Mouse (Mus musculus) CD4-positive, CD25-positive, alpha-beta regulatory T cell, adult 2 months (primary cell): ENCODE results near the gene Top1.
"Not testable (repeated sequence)": the region's sequence is repeated elsewhere in the genome, so short reads cannot be mapped to it uniquely, and the experiment has no call there.

ENCODE experiments used
- DNase-seq: peaks from one replicate; pipeline ENCODE4 v3.0.0-alpha.2; 2012; ENCODE audit warnings: low read depth, low spot score

Top1 gene

DNA sequence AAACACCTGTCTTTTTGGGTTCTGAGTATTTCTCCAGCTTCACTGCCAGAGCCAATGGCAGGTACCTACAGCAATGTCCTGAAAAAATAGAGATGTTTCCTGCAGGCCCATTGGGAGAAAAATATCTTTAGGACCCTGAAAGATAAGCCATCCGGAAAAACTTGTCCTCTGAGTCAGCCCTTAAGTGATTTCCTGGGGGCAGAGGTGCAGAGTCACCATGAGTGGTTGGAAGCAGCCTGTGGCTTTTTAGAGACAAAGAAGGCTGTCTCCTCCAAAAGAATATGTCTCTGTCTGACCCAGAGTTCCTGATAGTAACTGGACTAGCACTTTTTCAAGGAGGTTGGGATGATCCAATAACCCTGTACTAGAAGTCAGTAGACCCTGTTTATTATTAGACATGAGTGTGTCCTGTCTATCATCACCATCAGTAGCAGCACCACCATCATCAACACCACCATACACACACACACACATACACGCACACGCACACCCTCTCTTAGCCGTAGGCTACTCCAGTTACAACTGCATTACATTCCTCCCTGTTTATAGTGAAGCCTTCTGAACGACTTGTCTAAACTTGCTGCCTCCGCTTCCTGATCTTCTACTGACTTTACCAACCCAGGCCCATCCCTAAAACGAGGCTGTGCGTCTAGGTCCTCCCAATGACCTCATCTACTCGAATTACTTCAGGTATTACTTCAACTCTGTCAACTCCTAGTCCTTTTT is 14.7 kb upstream of the Top1 start:
- DNase-seq, result no peak

DNA sequence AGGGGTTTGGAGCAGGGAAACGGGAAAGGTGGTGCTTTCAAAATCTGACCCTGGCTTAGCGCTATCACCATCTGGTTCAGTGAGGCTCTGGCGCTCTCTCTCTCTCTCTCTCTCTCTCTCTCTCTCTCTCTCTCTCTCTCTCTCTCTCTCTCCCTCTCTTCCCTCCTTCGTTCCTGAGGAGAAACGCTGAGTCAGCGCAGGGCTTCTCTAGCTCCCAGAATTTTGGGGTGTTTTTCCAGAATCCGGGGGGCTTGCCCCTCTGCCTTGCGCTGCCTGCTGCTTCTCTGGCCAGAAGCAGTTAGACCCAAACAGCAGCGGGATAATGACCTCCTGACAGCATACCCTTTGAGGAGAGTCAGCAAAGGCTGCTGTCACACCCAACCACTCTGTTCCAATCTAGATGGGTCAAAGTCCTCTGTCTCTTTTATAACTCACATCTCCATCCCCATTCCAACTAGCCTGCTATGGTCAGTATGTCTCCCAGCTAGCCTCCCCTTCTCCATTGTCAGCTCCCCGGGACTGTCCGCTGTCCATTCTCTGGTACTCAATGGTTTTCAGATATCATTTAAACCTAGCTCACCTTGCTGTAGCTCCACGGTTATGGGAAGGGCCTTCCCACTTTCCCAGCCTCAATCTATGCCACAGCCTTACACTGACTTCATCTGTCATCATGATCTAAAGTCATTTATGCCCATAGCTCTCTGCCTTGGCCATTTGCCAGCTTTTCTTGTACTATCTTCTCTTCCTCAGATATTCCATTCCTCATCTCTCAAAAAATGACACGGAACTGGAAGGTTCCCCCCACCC is 5.6 kb upstream of the Top1 start:
- DNase-seq, result no peak

DNA sequence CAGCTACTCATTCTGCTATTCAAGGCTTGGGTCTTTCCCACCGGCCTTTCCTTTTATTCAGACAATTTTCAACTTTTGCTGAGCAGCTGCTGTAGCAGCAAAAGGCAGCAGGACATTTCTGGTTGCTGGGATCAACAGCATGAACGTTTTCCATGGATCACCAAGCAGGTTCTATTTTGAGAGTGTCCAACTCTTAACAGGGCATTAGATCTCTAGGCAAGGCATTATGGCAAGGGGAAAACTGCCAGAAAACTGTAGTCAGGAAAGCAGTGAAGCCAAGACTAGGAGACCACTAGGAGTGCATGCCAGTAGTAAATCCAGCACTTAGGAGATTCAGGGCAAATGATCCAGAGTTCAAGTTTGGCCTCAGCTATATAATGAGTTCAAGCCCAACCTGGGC is 4.5 kb upstream of the Top1 start:
- no peak for DNase-seq

DNA sequence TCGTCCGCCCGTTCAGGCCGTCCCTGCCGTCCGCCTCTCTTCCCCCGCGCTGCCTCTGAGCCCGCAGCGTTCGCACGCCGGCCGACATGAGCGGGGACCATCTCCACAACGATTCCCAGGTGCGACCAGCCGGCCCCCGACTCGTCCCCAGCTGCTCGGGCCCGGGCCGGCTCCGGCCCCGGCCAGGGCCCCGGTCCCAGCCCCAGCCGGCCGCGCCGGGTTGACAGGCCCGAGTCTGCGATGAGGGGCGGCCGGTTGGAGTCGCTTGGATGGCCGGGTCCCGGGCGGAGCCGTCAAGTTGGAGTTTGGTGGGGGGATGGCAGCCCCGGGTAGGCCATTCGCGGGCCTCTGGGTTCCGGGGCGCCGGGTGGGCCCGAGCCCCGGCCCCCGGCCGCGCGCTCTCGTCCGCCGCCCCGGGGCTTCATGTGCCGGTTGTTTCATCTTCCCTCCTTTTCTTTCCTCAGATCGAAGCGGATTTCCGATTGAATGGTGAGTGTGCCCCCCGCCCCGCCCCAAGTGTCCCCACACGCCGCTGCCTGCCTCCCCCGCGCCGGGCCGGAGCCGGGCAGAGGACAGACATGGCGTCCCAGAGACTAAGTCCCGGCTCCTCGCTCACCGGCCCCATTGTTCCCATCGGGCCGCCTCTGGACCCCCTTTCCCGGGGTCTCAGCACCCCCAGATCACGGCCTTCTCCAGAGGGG is 606 bp downstream of the Top1 start:
- peak; percentile 66 for DNase-seq

DNA sequence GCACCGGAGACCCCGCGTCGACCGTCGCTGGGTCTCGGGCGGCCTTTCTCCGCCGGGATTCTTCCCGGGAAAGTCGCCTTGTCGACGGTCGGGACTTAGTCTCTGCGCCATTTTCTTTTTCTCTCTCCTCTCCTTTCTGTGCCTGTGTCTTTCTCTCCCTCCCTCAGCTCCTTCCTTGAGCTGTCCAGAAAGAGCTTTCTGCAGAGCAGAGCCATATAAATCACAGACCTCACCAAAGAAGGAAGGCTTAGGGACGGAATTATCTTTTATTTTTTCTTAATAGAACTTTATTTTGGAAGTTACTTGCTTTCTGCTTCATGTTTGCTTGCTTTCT is 1.1 kb downstream of the Top1 start:
- DNase-seq, result no peak

DNA sequence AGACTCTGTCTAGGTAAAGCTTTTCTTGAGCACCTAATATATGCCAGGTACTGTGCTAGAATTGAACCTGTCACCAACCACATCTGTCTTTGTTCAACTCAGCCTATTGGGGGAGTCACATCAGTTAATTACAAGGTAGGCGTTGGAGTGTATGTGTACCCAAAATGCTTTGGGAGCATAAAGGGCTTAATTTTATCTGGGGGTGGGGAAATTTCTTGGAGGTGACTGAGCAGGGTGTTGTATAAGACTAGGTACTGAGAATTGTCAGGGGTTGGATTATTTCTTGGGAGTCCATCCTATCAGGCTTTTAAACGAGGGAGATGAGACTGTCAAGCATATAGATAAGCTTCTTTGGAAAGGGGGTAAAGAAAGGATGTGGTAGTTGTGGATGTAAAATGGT is 2.4 kb downstream of the Top1 start:
- peak; percentile 22 for DNase-seq

DNA sequence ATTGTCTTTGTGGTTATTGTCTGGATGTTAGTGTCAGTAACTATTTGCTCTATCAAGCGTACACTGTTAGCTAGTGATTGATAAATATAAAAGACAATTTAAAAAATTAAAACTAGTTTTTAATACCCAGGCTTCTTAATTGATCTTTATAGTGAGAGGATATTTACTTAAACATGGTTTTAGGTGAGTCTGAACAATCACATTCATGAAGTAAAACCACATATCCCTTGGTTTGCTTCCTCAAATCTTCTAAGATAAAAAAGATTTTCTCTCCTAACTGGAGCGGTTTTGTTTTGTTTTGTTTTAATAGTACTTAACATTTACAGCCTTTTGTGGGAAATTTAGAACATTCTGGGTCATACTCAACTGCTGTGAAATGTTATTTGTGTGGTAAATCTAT is 3.4 kb downstream of the Top1 start:
- DNase-seq, result no peak

DNA sequence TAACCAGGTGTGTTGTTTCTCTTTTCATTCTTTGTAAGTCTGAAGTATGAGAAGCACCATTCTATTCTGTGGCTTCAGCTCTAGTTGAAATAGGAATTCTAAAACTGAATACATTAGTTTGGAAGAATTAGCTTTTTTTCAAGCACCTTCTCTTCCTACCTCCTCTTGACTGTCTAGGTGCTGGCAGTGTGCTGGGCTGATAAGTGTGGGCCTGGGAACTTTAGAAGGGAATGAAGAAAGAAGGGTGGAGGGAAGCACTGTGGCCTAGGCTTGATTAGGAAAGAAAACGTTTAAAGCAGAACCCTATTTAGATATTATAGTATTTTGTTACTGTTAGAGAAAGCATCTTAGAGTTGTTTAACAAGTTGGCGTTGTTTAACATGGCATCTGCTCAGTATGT is 5.5 kb downstream of the Top1 start:
- no peak for DNase-seq

DNA sequence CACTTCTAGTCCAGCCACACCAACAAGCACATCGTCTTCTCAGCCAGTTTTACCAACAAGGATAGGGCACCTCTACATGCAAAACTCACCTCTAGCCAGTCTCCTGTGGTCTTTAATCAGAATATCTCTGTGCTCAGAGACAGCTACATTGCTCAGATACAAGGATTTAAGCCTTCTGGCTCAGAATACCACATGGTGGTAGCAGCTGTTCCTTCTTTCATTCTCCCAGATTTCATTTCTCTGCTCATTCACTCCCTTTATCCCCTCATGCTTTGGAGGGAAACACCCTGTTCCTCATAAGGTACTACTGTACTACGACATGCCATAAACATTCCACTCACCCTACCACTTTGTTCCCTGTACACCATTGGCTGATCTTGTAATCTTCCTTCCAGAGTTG is 7.5 kb downstream of the Top1 start:
- no peak for DNase-seq

DNA sequence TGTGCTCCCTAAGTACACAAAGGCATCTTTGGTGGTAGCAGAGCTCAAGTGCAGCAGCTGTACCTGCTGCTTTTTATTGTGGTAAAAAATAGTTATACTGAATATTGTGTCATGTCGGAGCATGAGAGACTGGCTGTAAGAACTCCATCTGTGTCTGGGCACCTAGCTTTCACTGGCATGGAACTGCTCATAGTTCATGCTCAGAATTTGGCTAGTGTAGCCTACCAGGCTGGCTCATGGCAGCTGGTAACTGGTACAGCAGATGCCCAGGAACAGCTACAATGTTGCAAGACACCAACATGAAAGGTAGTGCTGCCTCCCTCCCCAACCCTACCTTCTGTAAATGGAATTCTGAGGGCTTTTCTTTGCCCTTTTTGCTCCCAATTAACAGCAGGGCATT is 9.9 kb downstream of the Top1 start:
- no peak for DNase-seq

DNA sequence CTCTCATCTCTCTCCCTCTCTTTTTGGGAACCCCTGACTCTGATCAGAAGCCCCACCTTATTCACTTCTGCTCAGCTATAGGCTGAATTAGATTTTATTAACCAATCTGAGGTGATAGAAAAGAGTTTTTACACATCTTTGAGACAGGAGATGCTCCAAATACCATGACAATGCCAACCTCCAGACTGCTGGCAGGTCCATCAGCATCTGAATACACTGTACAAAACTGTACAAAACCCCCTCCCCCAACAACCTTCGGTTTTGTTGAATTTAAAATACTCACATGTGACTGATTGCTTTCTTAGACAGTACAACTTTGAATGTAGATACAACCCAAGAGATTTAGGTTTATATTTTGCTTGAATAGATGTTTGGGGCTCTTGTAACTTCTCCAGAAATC is 10.5 kb downstream of the Top1 start:
- no peak for DNase-seq

DNA sequence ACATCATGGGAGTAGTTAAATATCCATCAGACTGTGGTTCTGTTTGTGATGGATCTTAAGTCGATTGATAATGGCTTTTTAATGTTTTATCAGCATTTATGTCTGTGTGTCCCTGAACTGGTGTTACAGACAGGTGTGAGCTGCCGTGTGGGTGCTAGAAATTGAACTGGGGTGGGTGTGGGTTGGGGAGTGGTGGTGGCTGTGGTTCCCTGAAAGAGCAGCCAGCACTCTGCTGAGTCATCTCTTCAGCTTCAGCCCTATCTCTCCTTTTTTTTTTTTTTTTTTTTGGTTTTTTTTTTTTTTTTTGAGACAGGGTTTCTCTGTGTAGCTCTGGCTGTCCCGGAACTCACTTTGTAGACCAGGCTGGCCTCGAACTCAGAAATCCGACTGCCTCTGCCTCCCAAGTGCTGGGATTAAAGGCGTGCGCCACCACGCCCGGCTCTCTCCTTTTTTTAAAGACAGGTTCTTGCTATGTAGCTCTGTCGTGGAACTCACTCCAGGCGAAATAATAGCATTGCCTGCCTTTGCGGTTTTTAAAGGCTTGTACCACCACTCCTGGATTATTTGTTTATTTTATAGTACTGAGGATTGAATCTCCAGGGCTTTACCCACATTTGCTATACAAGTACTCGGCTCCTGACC is 12.2 kb downstream of the Top1 start:
- peak; percentile 38 for DNase-seq

DNA sequence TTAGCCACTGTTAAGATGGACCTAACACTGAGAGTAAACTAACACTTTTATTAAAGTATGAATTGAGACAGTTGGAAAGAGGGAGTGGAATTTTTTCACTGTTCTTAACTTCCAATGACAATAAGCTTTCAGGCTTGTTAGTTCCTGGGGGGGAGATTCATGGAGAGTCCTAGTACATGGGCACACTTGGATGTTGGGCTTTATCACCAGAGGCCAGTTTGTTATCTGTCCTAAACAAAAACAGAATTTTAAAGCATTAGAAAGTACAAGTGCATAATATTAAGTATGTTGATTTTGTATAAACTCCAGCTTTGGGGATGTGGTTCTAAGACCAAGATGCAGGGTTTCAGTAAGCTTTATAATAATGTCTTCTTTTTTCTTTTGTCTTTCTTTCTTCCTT is 13.1 kb downstream of the Top1 start:
- DNase-seq, result no peak

DNA sequence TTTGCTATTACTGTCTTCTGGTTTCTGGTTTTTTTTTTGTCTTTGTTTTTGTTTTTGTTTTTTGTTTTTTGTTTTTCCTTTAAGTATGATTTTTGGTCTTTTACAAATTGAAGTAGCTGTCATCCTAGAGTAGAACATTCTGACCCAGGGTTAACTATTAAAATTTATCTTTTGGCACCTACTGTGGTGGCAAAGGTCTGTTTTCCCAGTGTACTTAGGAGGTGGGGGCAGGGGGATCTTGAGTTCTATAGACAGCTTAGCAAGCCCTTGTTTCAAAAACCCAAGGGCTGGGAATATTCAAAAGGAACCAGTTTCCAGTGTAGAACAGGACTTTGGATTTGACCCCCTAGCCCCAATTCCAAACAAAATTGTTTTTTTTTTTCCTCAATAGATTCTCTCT is 18.7 kb downstream of the Top1 start:
- no peak for DNase-seq

DNA sequence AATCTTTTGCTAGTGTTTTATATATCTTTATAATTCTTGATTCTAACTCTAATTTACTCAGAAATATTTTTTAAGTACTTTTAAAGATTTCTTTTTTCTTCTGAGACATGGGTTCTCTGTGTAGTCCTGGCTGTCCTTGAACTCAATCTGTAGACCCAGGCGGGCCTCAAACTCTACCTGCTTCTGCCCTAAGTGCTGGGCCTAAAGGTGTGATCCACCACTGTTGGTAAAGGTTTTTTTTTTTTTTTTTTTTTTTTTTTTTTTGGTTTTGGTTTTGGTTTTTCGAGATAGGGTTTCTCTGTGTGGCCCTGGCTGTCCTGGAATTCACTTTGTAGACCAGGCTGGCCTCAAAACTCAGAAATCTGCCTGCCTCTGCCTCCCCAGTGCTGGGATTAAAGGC is 19.3 kb downstream of the Top1 start:
- DNase-seq, result not testable (repeated sequence)

DNA sequence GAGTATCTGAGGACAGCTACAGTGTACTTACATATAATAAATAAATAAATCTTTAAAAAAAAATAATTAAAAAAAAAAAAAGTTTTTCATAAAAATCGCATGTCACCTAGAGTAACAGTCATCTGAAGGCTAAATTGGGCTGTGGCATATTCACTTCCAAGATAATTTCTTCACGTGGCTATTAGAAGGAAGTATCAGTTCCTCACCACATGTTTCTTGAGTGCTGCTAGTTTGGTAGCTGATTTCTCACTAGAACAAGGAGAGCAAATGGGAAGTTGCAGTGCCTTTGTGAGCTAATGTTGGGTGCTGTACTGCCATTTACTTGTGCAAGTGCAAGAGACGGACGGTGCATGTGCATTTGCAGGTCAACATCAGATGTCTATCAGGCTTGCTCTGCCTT is 21.6 kb downstream of the Top1 start:
- no peak for DNase-seq

DNA sequence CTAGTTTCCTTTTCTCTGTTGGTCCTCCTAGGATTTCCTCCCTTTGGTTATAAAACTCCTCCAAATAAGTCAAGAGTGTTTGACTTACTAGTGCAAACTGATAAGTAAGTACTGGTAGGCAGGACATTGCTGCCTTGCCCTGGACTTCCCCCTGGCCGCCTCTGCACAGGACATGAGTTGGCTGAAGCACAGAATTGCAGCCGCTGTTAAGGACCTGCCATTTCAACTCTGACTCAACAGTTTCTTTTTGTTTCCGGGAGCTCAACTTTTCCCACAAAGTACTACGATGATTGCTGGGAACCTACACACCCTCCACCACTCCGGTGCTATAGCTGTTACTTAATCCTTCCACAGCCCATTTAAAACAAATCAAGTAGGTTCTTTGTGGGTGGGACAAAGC is 54.6 kb downstream of the Top1 start:
- DNase-seq, result no peak

DNA sequence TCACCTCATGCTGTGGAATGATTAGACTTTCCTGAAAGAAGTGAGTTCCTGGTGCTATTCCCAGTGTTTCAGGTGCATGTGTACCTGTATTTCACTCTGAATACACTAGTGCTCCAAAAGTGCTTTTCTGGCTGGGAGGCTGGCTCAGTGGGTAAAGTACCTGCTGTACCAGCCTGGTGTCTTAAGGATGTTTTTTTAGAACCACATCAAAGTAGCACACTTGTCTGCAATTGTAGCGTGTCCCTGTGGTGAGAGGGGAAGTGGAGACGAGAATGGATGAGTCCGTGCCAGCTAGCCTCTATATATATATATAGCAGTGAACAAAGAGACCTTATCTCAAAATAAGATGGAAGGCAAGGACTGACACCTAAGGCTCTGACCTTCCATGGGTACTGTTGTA is 55.9 kb downstream of the Top1 start:
- DNase-seq, result peak; percentile 33

DNA sequence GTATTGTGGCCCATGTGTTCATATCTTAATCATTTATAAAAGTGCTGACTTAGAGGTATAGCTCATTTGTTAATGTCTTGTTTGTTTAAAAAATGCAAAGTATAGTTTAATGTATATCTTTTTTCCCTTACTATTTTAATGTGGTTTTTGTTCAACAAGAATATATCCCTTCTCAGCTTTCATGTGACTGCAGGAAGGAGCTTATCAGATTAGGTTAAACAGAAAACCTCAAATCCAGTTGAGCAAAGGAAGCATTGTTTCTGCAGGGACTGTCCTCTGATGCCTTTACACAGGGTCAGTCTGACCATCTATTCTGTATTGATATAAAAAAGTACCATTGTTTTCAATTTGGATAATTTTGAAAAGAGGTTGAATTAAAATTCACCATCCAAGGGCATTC is 57.1 kb downstream of the Top1 start:
- DNase-seq, result no peak

DNA sequence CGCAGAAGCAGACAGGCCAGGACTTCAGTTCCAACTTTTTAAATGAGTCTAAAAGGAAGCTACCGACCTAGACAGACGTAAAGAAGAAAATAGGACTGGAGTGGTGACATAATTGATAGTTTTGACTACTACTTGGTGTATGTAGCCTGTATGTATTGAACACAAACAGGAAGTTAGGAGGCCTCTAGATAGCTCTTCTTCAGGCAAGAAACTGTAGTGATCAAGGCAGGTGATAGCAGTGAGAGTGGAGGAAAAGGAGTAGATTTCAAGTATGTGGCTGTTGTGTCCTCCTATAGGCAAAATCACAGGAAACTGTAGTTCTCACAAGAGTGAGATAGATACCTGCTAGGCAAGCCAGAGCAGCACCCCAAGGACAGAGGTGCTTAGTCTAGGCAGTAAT is 62.0 kb downstream of the Top1 start:
- no peak for DNase-seq

DNA sequence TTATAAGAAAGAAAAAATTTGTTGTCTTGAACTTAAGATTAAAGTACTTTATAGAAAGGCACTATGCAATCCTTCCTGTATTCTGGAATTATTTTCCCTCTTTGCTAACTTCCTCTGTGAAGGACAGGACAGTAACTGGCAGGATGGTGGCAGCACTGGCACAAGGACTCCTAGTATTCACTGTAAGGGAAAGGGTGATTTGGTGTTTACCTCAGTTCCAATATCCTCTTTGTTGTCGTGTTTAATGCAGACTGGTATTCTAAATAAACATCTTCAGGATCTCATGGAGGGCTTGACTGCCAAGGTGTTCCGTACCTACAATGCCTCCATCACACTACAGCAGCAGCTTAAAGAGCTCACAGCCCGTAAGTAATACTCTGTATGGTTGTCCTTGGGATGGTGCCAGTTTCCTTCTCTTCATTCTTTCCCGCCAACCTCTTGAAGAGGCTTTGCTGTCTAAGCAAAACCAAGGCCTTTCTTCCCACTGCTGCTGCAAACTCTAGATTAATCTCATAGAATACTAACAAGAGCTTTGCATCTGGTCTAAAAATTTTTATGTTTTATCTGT is 69.9 kb downstream of the Top1 start:
- no peak for DNase-seq

DNA sequence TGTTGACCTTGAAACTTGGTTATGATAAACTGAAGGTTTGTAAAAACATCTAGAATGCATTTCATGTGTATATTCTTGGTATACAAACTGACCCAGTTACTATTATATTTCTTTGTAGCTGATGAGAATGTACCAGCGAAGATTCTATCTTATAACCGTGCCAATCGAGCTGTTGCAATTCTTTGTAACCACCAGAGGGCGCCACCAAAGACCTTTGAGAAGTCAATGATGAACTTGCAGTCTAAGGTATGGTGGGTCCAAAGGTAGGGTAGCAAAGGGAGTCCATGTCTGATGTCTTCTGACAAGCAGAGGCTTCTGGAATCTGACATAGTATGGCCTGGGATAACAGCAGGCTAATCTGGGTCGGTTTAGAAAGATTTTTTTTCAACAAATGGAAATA is 71.6 kb downstream of the Top1 start:
- peak; percentile 85 for DNase-seq
